Mouse (Mus musculus): ENCODE measurements at regions not wholly inside any gene's neighbourhood (a gene's known extent, or its start where the extent isn't known, plus 50 kb on each side); places are given as distances from the start of the nearest gene placed in this dataset.
A peak's percentile ranks its signal among the peaks of the same experiment; 100 is the strongest.

DNA sequence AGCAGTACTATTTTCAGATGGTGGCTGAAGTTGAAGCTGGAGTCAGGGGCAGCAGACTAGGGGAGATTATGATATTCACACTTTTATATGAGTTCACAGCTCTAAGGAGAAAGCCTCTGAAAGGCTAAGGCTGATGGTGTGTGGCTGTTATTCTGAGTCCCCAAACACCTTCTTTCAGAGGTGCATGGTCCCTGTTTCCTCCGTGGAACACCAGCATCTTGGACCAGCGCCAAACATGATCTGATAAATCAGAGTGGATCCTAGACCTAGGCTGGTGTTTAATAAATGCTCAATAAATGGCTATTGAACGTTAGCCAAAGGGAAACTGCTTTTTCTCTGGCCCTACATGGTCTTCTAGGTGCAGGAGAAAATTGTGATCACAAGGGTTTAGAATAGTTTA, 269.2 kb downstream of the Agtpbp1 start:
- no peak for DNase-seq (ENCODE audit: low spot score)

DNA sequence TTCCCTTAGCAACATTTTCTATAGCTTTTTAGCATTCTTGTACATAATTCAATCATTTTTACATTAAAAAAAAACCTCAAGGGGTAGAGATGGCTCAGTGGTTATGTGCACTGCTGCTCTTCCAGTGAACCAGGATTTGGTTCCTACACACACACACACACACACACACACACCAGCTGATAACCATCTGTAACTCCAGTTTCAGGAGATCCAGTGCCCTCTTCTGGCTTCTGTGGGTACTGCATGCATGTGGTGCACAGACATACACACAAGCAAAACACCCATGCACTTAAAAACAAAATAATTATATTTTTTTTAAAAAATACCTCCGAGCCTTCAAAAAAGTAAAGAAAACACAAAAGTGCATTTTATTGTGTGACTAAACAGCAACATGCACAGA, 270.6 kb downstream of the Agtpbp1 start:
- DNase-seq (ENCODE audit: low spot score) = peak; percentile 15

GRCm38 (mm10) chr13:59313725-59314330, 271.2 kb downstream of the Agtpbp1 start:
- DNase-seq (ENCODE audit: low spot score) = no peak

DNA sequence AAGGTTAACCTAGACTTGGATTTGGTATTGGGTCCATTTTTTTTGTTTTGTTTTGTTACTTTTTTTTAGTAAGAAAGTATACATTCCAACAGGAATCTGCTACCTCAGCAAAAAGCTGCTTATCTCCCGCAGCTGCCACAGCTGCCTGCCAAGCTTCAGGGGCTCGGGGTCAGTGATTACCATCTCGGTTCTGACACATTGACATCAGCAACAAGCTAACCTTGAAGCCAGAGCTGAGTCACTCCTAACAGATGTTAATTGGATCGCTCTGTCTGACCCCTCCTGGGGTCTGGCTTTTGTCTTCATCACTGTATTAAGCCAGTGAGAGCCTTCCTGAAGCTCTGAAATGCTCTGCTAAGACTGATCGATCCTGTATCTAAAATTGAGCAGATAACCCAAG, 292.1 kb downstream of the Agtpbp1 start:
- DNase-seq (ENCODE audit: low spot score) = peak; percentile 78

DNA sequence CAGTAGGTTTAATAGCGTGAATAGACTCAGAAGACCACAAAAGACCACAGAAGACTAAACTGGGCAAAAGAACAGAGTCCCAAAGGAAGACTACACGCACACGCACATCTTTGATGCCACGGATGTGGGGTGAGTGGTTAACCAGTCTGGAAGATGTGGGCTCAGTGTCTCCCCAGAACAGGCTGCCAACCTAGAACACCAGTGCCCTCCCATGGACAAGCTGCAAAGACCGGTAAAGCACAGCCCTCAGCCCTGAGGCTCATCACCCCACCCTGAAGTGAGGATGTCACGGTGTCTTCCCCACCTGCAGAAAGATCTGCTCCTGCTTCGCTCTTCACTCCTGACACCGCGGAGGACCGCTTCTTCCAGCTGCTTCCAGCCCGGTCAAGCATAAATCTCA, 295.9 kb downstream of the Agtpbp1 start:
- no peak for DNase-seq (ENCODE audit: low spot score)

GRCm38 (mm10) chr13:59281199-59281598, 303.8 kb downstream of the Agtpbp1 start:
- DNase-seq (ENCODE audit: low spot score) = peak; percentile 25

DNA sequence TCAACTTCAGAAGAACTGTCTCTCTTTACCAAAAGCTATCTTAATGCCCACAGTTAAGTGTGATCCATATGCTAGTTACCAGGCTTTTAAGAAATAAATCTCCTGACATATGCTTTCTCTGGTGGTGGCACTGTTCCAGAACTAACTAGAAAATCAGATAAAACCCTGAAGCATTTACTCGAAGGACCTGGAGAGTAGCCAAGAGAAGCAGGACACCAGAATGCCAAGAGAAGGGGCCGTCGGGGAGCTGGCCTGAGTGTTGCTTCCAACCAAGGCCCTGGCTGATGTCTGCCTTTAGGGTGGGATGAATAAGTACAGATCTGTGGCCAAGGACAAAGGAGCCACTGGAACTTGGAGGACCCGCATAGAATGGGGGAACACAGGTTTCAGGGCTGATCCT, 305.9 kb downstream of the Agtpbp1 start:
- no peak for DNase-seq (ENCODE audit: low spot score)

GRCm38 (mm10) chr13:59271661-59272060, 313.4 kb downstream of the Agtpbp1 start:
- DNase-seq (ENCODE audit: low spot score) = no peak

- no peak for DNase-seq (ENCODE audit: low spot score)
Measured at GRCm38 (mm10) chr13:59266854-59267253, 318.2 kb downstream of the Agtpbp1 start.

DNA sequence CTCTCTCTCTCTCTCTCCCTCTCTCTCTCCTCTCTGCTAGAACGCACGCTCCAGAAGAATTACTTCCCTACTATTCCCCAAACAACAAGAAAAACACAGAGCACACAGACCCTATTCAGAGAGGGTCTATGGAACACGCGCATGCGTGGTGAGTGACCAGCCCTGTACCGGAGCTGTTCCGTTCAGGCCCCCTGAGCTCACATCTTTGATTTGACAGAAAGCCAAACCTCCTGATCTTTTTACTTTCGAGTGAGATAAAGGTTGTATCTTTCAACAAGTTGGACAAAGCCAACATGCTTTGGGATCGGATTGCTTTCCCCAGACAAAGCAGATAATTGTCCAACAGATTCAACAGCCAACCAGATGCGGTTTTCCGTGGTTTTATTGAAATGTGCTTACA, 320.9 kb downstream of the Agtpbp1 start:
- DNase-seq (ENCODE audit: low spot score) = no peak

GRCm38 (mm10) chr13:59261924-59262323, 323.1 kb downstream of the Agtpbp1 start:
- no peak for DNase-seq (ENCODE audit: low spot score)

- DNase-seq (ENCODE audit: low spot score) = no peak
Measured at GRCm38 (mm10) chr13:59255798-59256435, 329.1 kb downstream of the Agtpbp1 start.

DNA sequence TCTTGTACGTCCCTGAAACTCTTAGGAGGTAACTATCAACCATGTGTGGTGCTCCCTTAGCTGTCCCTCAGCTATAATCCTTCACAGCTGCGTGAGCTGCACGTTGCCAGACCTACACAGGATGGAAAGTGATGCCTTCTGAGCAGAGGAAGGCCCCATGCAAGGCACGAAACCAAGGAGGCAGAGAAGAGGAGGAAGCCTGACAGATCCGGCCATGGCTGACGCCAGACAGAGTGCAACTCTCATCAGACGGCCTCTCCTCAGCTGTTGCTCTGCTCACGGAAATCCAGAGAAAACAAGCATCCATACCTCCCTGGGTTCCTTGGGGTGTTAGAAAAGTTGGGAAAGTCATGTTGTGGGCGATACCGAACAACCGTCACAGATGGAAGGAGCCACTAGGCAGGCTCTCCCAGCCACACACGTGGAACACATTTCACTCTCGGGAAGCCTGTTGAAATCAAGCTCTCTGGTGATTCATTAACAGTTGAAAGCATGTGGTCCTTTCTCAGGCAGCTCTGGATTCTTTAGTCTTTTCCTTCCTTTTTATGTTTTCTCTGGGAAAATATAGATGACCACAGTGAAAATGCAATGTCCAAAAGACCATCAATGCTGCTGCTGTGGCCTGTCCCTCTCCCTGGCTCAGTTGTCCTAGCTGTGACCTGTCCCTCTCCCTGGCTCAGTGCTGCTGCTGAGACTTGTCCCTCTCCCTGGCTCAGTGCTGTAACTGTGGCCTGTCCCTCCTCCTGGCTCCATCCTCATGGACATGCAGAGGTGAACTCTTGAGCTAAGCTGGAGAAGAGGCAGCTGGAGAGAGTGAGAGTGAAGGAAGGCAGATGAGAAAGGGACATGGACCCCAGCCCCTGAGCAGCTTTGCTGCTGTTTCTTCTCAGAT, 331.1 kb downstream of the Agtpbp1 start:
- DNase-seq (ENCODE audit: low spot score) = no peak

- no peak for DNase-seq (ENCODE audit: low spot score)
Measured at GRCm38 (mm10) chr13:59251252-59252006, 333.6 kb downstream of the Agtpbp1 start.

DNA sequence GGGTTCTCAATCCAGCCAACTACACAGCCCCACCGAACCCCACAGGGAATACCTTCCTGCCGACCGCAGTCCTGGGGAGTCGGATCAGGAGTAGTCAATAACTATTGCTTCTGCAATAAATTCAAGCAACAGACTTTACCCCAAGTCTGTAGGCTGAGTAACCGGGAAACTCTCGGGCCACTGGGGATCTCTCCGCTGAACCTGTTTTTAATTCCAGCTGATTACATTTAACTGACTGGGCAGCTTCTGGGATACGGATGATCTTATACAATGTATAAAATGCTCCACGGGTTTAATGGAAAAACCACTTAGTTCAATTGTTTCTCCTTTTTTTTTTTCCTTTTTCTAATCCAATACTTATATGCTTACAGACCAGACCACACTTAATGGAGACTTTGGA, 336.6 kb downstream of the Agtpbp1 start:
- DNase-seq (ENCODE audit: low spot score) = no peak

GRCm38 (mm10) chr13:59246984-59247537, 338.0 kb downstream of the Agtpbp1 start:
- DNase-seq (ENCODE audit: low spot score) = no peak

- no peak for DNase-seq (ENCODE audit: low spot score)
Measured at GRCm38 (mm10) chr13:59246070-59246469, 339.0 kb downstream of the Agtpbp1 start.

DNA sequence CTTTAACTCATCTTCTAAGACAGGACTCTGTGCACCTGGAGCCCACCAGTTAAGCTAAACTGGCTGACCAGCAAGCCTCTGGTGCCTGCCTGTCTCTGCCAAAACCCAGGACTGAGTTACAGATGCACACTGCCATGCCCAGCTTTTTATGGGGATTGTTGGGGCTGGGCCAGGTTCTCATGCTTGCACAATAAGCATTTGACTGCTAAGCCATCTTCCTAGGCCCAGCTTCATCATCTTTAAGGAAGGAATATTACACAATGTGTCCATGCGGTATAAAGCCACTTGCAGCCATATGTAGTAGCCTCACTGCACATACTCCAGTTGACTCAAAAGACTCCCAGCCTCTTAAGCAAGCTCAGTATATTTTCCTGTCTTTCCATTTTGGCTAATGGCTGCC, 340.4 kb downstream of the Agtpbp1 start:
- no peak for DNase-seq (ENCODE audit: low spot score)

- DNase-seq (ENCODE audit: low spot score) = no peak
Measured at GRCm38 (mm10) chr13:59242671-59243070, 342.4 kb downstream of the Agtpbp1 start.

- DNase-seq (ENCODE audit: low spot score) = no peak
Measured at GRCm38 (mm10) chr13:59238696-59239095, 346.3 kb downstream of the Agtpbp1 start.

DNA sequence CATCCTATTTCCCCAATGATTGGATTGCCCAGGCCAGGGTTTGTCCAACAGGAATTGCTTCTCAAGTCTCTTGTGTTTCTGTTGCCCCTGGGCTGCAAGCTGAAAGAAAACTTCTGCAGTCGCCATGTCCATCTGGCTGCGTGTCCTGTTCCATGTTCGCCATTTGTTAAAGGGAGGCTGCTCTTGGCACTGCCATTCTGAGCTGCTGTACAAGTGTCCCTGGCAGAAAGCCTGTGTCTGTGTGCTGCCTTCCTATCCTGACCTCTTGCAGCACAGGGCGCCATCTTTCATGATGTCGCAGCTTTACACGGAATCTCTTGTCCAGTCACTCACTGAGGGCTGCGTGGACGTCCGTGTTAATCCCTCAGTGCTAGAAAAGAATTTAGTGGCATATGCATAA, 349.2 kb downstream of the Agtpbp1 start:
- no peak for DNase-seq (ENCODE audit: low spot score)

- no peak for DNase-seq (ENCODE audit: low spot score)
Measured at GRCm38 (mm10) chr13:59229111-59229541, 355.9 kb downstream of the Agtpbp1 start.

All from testis, postnatal 14 days (tissue).